Mouse (Mus musculus): ENCODE measurements at regions not wholly inside any gene's neighbourhood (a gene's known extent, or its start where the extent isn't known, plus 50 kb on each side); places are given as distances from the start of the nearest gene placed in this dataset.

DNA sequence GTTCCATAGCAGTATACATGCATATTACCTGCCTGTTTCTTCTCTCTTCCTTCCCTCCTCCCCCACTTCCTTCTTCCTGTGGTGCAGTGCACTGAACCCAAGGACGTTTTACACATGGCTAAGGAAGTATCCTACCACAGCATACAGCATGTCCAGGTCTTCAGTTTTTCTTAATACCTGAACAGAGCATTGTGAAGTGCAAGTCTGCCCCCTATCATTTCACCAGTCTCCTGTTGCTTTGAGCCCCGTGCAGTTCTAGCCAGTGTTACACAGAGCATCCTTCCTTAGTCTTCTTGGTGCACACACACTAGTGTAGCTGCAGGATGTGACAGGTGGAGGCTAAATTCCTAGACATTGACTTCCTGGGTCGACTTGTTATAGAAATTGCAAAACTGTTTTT, 53.7 kb upstream of the Foxb1 start:
- H3K4me1 ChIP-seq (ENCODE audit: control insufficient read depth, insufficient read depth, low read length): peaks cover 8% of the 10 kb centered on the region; the same call in 1 of the 2 replicates
- no peak overlapping the region for H3K4me2 ChIP-seq (ENCODE audit: low read depth, severe bottlenecking)
- 57% methylated on average over 3 of the region's 3 CpGs for WGBS
- no peaks in the 10 kb centered on the region for H3K36me3 ChIP-seq (ENCODE audit: control insufficient read depth, insufficient read depth, low read length)
- H3K9me3 ChIP-seq (ENCODE audit: control insufficient read depth, low read length): no peaks in the 10 kb centered on the region
- H3K27me3 ChIP-seq (ENCODE audit: control insufficient read depth, insufficient read depth, low read length): no peaks in the 10 kb centered on the region
- H3K9ac ChIP-seq (ENCODE audit: low read length): no peak overlapping the region
- no peak overlapping the region for H3K4me3 ChIP-seq (ENCODE audit: low read depth, low read length)
- no peak overlapping the region for H3K27ac ChIP-seq (replicated peaks; ENCODE audit: low read depth, low read length)
- ATAC-seq (ENCODE audit: insufficient number of reproducible peaks, low FRiP score, low TSS enrichment, low read depth): no peak
- no peak for DNase-seq (ENCODE audit: low spot score)

DNA sequence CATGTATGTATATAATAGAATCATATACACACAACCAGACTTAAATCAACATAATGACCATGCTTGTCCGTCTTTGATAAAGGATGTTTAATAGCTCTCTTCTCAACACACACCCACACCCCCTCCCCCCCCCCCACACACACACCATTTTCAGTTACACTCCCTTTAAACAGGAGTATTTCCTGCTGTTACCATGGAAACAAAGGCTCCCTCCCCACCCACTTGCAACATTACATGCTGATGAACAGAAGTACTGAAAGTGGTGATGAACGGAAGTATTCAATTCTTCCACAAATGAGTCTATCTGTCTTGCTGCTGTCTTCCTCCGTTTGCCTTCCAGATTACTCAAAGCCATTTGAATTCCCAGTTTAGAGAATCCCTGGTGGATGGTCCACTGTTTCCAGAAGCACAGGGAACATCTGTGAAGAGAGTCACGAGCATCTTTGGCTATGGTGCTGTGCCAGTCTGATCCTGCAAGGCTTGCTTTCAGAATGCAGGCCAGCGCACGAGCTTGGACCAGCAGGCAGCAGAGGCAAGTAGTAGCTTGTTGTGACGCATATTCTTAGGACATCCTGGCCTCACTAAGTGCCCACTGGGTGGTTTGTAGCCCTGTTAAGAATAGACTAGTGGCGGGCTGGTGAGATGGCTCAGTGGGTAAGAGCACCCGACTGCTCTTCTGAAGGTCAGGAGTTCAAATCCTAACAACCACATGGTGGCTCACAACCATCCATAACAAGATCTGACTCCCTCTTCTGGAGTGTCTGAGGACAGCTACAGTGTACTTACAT, 62.6 kb upstream of the Foxb1 start:
- no peaks in the 10 kb centered on the region for H3K4me1 ChIP-seq (ENCODE audit: control insufficient read depth, insufficient read depth, low read length)
- H3K4me2 ChIP-seq (ENCODE audit: low read depth, severe bottlenecking): no peak overlapping the region
- H3K27me3 ChIP-seq (ENCODE audit: control insufficient read depth, insufficient read depth, low read length): no peaks in the 10 kb centered on the region
- H3K9me3 ChIP-seq (ENCODE audit: control insufficient read depth, low read length): no peaks in the 10 kb centered on the region
- H3K9ac ChIP-seq (ENCODE audit: low read length): no peak overlapping the region
- DNase-seq (ENCODE audit: low spot score) (no peak), ATAC-seq (ENCODE audit: insufficient number of reproducible peaks, low FRiP score, low TSS enrichment, low read depth) (no peak)
- WGBS: 76% methylated on average over 9 of the region's 9 CpGs
- H3K27ac ChIP-seq (replicated peaks; ENCODE audit: low read depth, low read length): no peak overlapping the region
- no peak overlapping the region for H3K4me3 ChIP-seq (ENCODE audit: low read depth, low read length)
- H3K36me3 ChIP-seq (ENCODE audit: control insufficient read depth, insufficient read depth, low read length): no peaks in the 10 kb centered on the region

DNA sequence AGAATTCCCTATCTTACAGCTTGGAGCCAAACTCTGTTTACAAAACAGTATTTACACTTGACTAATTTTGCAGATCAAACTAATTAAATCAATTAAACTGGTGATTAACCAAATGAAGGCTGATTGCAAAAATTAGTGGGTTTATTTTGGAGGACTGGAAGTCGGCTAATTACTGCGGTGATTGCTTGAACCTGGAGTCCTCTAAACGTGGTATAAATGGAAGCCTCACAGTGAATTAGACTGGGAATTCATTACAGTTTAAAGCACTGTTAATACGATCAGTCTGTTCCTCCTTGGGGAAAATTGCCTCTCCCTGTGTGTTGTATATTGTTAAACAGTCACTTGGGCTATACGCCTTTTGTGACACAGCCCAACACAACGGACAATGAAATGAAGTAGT, 67.7 kb upstream of the Foxb1 start:
- Histone ChIP-seq H3K27me3 (ENCODE audit: control insufficient read depth, insufficient read depth, low read length) (no peaks in the 10 kb centered on the region), H3K4me1 (ENCODE audit: control insufficient read depth, insufficient read depth, low read length) (peaks cover 4% of the 10 kb centered on the region; the same call in 1 of the 2 replicates), H3K4me3 (ENCODE audit: low read depth, low read length) (no peak overlapping the region), H3K4me2 (ENCODE audit: low read depth, severe bottlenecking) (no peak overlapping the region), H3K9me3 (ENCODE audit: control insufficient read depth, low read length) (no peaks in the 10 kb centered on the region), H3K27ac (replicated peaks; ENCODE audit: low read depth, low read length) (no peak overlapping the region), H3K9ac (ENCODE audit: low read length) (no peak overlapping the region), H3K36me3 (ENCODE audit: control insufficient read depth, insufficient read depth, low read length) (no peaks in the 10 kb centered on the region)
- 34% methylated on average over 6 of the region's 6 CpGs for WGBS
- DNase-seq (ENCODE audit: low spot score) (no peak), ATAC-seq (ENCODE audit: insufficient number of reproducible peaks, low FRiP score, low TSS enrichment, low read depth) (no peak)

DNA sequence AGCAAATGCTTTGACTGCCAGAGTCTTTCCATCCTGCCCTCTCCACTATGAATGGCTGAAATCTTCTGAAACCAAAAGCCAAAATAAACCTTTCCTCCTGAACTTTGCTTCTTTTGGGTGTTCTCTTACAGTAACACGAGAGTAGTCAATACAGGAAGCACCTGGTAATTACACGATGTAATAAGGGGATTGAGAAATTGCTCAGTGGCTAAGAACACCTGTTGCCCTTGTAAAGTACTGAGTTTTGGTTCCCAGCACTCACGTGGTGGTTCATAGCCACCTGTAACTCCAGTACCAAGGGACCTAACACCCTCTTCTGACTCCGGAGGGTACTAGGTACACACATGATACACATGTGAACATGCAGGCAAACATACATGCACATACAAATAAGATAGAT, 74.7 kb upstream of the Foxb1 start:
- no peak overlapping the region for H3K27ac ChIP-seq (replicated peaks; ENCODE audit: low read depth, low read length)
- no peaks in the 10 kb centered on the region for H3K27me3 ChIP-seq (ENCODE audit: control insufficient read depth, insufficient read depth, low read length)
- no peaks in the 10 kb centered on the region for H3K36me3 ChIP-seq (ENCODE audit: control insufficient read depth, insufficient read depth, low read length)
- no peak overlapping the region for H3K4me3 ChIP-seq (ENCODE audit: low read depth, low read length)
- DNase-seq (ENCODE audit: low spot score) (no peak), ATAC-seq (ENCODE audit: insufficient number of reproducible peaks, low FRiP score, low TSS enrichment, low read depth) (no peak)
- no peak overlapping the region for H3K9ac ChIP-seq (ENCODE audit: low read length)
- H3K9me3 ChIP-seq (ENCODE audit: control insufficient read depth, low read length): no peaks in the 10 kb centered on the region
- H3K4me2 ChIP-seq (ENCODE audit: low read depth, severe bottlenecking): no peak overlapping the region
- no peaks in the 10 kb centered on the region for H3K4me1 ChIP-seq (ENCODE audit: control insufficient read depth, insufficient read depth, low read length)
- 69% methylated on average over 4 of the region's 4 CpGs for WGBS

DNA sequence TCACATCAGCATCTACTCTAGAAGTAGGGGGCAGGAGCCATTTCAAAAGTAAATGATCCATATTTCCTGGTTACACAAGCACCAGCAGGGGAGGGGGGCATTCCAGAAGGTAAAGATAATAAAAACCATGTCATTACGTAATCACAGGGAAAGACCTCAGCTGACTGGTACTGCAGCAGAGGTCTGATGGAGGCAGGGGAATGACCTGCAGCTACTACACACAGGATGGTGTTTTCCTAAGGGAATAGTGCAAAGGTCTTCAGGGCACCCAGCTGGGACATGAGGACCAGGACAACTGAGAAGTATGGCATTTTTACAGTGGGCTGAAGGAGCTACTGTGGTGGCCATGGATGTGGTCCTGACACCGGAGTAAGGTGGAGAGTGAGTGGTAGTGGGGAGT, 78.5 kb upstream of the Foxb1 start:
- Histone ChIP-seq H3K4me3 (ENCODE audit: low read depth, low read length) (no peak overlapping the region), H3K27me3 (ENCODE audit: control insufficient read depth, insufficient read depth, low read length) (no peaks in the 10 kb centered on the region), H3K9me3 (ENCODE audit: control insufficient read depth, low read length) (no peaks in the 10 kb centered on the region), H3K27ac (replicated peaks; ENCODE audit: low read depth, low read length) (no peak overlapping the region), H3K4me2 (ENCODE audit: low read depth, severe bottlenecking) (no peak overlapping the region), H3K36me3 (ENCODE audit: control insufficient read depth, insufficient read depth, low read length) (no peaks in the 10 kb centered on the region), H3K9ac (ENCODE audit: low read length) (no peak overlapping the region), H3K4me1 (ENCODE audit: control insufficient read depth, insufficient read depth, low read length) (no peaks in the 10 kb centered on the region)
- WGBS: 81% methylated on average over 2 of the region's 2 CpGs
- ATAC-seq (ENCODE audit: insufficient number of reproducible peaks, low FRiP score, low TSS enrichment, low read depth) (no peak), DNase-seq (ENCODE audit: low spot score) (no peak)

DNA sequence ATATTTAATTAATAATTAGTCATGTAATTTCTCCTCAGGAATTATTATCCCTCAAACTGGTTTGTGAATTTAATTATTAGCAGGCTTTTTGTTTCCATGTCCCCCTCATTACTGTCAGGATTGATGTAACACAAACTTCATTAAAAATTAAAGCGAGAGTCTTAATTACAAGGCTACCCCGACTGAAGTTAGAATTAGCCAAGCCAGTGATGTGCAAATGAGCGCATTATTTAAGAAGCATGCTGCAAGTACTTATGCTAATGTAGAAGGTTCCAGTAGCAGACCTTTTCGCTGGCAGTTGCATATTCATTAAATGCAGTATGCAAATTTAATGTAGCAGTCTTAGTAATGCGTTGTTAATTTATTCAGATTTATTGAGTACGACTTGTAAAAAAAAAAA, 84.0 kb upstream of the Foxb1 start:
- Histone ChIP-seq H3K4me3 (ENCODE audit: low read depth, low read length) (no peak overlapping the region), H3K9me3 (ENCODE audit: control insufficient read depth, low read length) (no peaks in the 10 kb centered on the region), H3K4me1 (ENCODE audit: control insufficient read depth, insufficient read depth, low read length) (no peaks in the 10 kb centered on the region), H3K27ac (replicated peaks; ENCODE audit: low read depth, low read length) (no peak overlapping the region), H3K36me3 (ENCODE audit: control insufficient read depth, insufficient read depth, low read length) (no peaks in the 10 kb centered on the region), H3K9ac (ENCODE audit: low read length) (no peak overlapping the region), H3K27me3 (ENCODE audit: control insufficient read depth, insufficient read depth, low read length) (no peaks in the 10 kb centered on the region), H3K4me2 (ENCODE audit: low read depth, severe bottlenecking) (no peak overlapping the region)
- DNase-seq (ENCODE audit: low spot score): no peak
- 64% methylated on average over 6 of the region's 6 CpGs for WGBS
- ATAC-seq (ENCODE audit: insufficient number of reproducible peaks, low FRiP score, low TSS enrichment, low read depth): no peak

DNA sequence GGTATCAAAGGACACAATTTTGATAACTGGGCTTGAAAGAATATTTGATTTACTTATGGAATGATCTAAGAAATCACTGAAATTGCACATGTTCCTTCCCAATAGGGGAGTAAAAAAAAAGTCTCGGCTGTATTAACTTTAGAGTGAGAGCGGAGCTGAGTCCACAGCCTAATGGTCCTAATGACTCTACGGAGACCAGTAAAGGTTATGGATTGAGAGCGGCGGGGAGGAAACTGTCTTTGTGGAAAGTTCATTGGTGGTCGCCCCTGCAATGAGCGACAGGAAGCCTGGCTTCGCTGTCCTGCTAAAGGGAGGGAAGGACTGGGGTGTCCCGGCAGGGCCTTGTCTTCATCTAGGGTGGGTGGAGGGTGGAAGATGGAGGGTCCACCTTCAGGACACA, 84.5 kb upstream of the Foxb1 start:
- Histone ChIP-seq H3K9ac (ENCODE audit: low read length) (no peak overlapping the region), H3K4me1 (ENCODE audit: control insufficient read depth, insufficient read depth, low read length) (no peaks in the 10 kb centered on the region), H3K9me3 (ENCODE audit: control insufficient read depth, low read length) (no peaks in the 10 kb centered on the region), H3K36me3 (ENCODE audit: control insufficient read depth, insufficient read depth, low read length) (no peaks in the 10 kb centered on the region), H3K4me2 (ENCODE audit: low read depth, severe bottlenecking) (no peak overlapping the region), H3K27ac (replicated peaks; ENCODE audit: low read depth, low read length) (no peak overlapping the region), H3K27me3 (ENCODE audit: control insufficient read depth, insufficient read depth, low read length) (no peaks in the 10 kb centered on the region), H3K4me3 (ENCODE audit: low read depth, low read length) (no peak overlapping the region)
- WGBS: 61% methylated on average over 9 of the region's 9 CpGs
- DNase-seq (ENCODE audit: low spot score) (no peak), ATAC-seq (ENCODE audit: insufficient number of reproducible peaks, low FRiP score, low TSS enrichment, low read depth) (no peak)

DNA sequence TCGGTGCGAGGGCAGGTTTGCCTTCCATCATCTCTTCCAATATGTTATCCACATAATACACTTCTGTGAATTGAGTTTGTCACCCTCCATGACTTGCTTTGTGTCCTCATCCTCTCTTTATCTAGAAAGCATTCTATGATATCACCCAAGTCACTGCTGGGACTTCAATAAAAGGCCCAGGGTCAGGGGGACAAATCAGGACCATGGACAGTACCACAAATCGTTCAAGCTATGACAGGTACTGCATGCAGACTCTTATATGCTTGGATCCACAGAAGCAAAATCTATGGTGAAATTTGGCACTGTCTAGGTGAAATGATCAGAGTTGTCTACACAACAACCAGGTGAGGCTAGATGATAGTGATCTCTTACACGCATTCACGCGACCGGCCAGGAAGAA, 95.9 kb upstream of the Foxb1 start:
- Histone ChIP-seq H3K4me2 (ENCODE audit: low read depth, severe bottlenecking) (no peak overlapping the region), H3K9ac (ENCODE audit: low read length) (no peak overlapping the region), H3K4me3 (ENCODE audit: low read depth, low read length) (no peak overlapping the region), H3K9me3 (ENCODE audit: control insufficient read depth, low read length) (no peaks in the 10 kb centered on the region), H3K4me1 (ENCODE audit: control insufficient read depth, insufficient read depth, low read length) (no peaks in the 10 kb centered on the region), H3K27me3 (ENCODE audit: control insufficient read depth, insufficient read depth, low read length) (no peaks in the 10 kb centered on the region), H3K27ac (replicated peaks; ENCODE audit: low read depth, low read length) (no peak overlapping the region), H3K36me3 (ENCODE audit: control insufficient read depth, insufficient read depth, low read length) (no peaks in the 10 kb centered on the region)
- WGBS: 89% methylated on average over 7 of the region's 7 CpGs
- no peak for ATAC-seq (ENCODE audit: insufficient number of reproducible peaks, low FRiP score, low TSS enrichment, low read depth)
- peak; percentile 78 for DNase-seq (ENCODE audit: low spot score)

DNA sequence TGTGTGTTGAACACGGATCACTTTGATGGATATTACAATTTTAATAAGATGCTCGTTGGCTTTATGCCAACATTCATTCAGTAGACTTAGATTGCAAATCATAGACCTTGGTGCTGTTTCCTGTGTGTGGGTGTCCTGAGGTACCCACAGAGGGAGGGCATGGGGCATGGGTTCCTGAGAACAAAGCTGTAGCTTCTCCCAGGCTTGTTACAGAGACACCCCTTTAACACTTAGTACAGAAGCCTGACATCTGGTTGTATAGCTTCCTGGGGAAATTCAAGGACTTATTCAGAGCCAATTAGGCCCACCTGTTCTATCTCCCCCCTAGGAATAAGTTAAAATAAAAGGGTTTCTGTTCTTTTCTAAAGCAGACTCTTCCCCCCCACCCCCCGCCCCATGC, 97.9 kb upstream of the Foxb1 start:
- Histone ChIP-seq H3K4me2 (ENCODE audit: low read depth, severe bottlenecking) (no peak overlapping the region), H3K4me3 (ENCODE audit: low read depth, low read length) (no peak overlapping the region), H3K9ac (ENCODE audit: low read length) (no peak overlapping the region), H3K4me1 (ENCODE audit: control insufficient read depth, insufficient read depth, low read length) (no peaks in the 10 kb centered on the region), H3K27ac (replicated peaks; ENCODE audit: low read depth, low read length) (no peak overlapping the region), H3K9me3 (ENCODE audit: control insufficient read depth, low read length) (no peaks in the 10 kb centered on the region), H3K36me3 (ENCODE audit: control insufficient read depth, insufficient read depth, low read length) (no peaks in the 10 kb centered on the region), H3K27me3 (ENCODE audit: control insufficient read depth, insufficient read depth, low read length) (no peaks in the 10 kb centered on the region)
- DNase-seq (ENCODE audit: low spot score) (no peak), ATAC-seq (ENCODE audit: insufficient number of reproducible peaks, low FRiP score, low TSS enrichment, low read depth) (no peak)
- 81% methylated on average over 3 of the region's 3 CpGs for WGBS

Data from limb, embryonic 11.5 days (tissue).